Mouse (Mus musculus) heart, embryonic 11.5 days (tissue): ENCODE results near the gene Alg3. TPM values are rescaled to one million over a fixed set of nuclear protein-coding genes. Genes with fewer than 3 reads are reported as not detected.

Experiments used
- ATAC-seq: fragments of 200-750 bp; cut with Nextera tagmentation; replicated peaks from 2 replicates; pipeline ENCODE4 v1.8.0; 2017; ENCODE audit warnings: moderate library complexity; ENCODE audit not compliant: insufficient number of reproducible peaks, low FRiP score, low TSS enrichment
- H3K27ac ChIP-seq: fragments of 300-500 bp; sonication (generic); 2 replicates; pipeline ENCODE4 v1.5.1; 2014; ENCODE audit warnings: mild to moderate bottlenecking, low read depth, low read length
- H3K27me3 ChIP-seq: fragments of 300-500 bp; sonication (generic); 2 replicates; pipeline ENCODE4 v1.6.1; 2014; ENCODE audit warnings: mild to moderate bottlenecking, low read length, mixed read lengths; ENCODE audit not compliant: control insufficient read depth, insufficient read depth
- H3K36me3 ChIP-seq: fragments of 300-500 bp; sonication (generic); 2 replicates; pipeline ENCODE4 v1.6.1; 2014; ENCODE audit warnings: mild to moderate bottlenecking, low read length, moderate library complexity, mixed read lengths; ENCODE audit not compliant: control insufficient read depth, insufficient read depth
- H3K4me1 ChIP-seq: fragments of 300-500 bp; sonication (generic); 2 replicates; pipeline ENCODE4 v1.6.1; 2014; ENCODE audit warnings: low read length; ENCODE audit not compliant: control insufficient read depth, insufficient read depth
- H3K4me2 ChIP-seq: fragments of 300-500 bp; sonication (generic); 2 replicates; pipeline ENCODE4 v1.6.1; 2014; ENCODE audit warnings: mild to moderate bottlenecking, moderate library complexity
- H3K4me3 ChIP-seq: fragments of 300-500 bp; sonication (generic); 2 replicates; pipeline ENCODE4 v1.5.1; 2014; ENCODE audit warnings: low read depth, low read length
- H3K9ac ChIP-seq: fragments of 300-500 bp; sonication (generic); 2 replicates; pipeline ENCODE4 v1.6.1; 2014; ENCODE audit warnings: mild to moderate bottlenecking, low read depth, low read length, moderate library complexity
- H3K9me3 ChIP-seq: fragments of 300-500 bp; sonication (generic); replicated peaks from 2 replicates; pipeline ENCODE4 v1.6.1; 2016; ENCODE audit warnings: low read length; ENCODE audit not compliant: control insufficient read depth
- WGBS: fragments of 180-500 bp; shearing (Covaris S2); extraction: QIAGEN DNeasy Blood & Tissue Kit; methylation state at CpG from one replicate; pipeline ENCODE4 v1.1.7; 2014; ENCODE audit not compliant: insufficient replicate concordance; 5-methylcytosine and 5-hydroxymethylcytosine counted together
- microRNA counts: library from miRNA; unstranded; fragments of <30 nt; microRNA quantifications from one replicate; lab custom pipeline; 2015
- microRNA-seq: library from miRNA; unstranded; fragments of <30 nt; microRNA quantifications from one replicate; pipeline ENCODE4, GENCODE M21; 2016; ENCODE audit warnings: borderline number of aligned reads
- polyA plus RNA-seq: library from polyadenylated mRNA; unstranded; fragments of >200 nt; fragmentation: Nextera tagmentation; extraction: Ambion mirVana; gene quantifications from 2 replicates; pipeline ENCODE4 v1.2.1, GENCODE M21; 2014

The Alg3 gene
- polyA plus RNA-seq, 1 experiment from 2014 or later, result 39.5 TPM

DNA sequence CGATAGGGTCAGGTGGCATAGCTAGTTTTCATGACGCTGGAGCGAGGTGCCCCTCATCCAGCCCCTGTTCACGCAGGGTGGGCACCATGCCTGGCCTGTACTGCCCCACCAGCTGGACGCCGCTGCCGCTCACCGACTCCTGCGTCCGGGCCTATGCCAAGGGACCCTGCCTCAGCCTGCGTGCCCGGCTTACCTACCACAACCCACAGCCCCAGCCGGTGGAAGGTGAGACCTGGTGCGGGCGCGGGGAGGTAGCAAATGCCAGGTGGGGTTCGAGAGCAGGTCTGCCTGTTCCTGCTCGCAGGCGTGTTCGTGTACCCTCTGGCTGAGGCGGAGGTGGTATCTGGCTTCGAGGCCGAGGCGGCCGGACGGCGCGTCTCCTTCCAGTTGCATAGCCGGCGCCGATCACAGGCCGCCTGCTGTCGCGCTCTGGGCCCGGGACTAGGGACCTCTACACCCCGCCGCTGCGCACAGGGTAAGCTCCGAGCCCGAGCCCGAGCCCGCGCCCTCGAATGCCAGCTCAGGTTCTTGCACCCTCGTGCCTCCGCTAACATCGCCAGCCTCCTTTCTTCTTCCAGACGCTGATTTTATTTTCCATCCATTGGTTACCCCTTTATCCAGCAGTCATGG, 20.3 kb downstream of the Alg3 start:
- H3K36me3 ChIP-seq, result no peaks in the 10 kb centered on the region
- peak overlapping the region; percentile 40 for H3K4me2 ChIP-seq
- H3K27ac ChIP-seq, result no peak overlapping the region
- H3K9ac ChIP-seq, result no peak overlapping the region
- no peaks in the 10 kb centered on the region for H3K9me3 ChIP-seq
- peaks cover 12% of the 10 kb centered on the region; the same call in 1 of the 2 replicates for H3K4me1 ChIP-seq
- peak overlapping the region; percentile 55 for H3K4me3 ChIP-seq
- no peak for ATAC-seq
- peaks cover 63% of the 10 kb centered on the region for H3K27me3 ChIP-seq
- WGBS, result 3% methylated on average over 48 of the region's 48 CpGs

DNA sequence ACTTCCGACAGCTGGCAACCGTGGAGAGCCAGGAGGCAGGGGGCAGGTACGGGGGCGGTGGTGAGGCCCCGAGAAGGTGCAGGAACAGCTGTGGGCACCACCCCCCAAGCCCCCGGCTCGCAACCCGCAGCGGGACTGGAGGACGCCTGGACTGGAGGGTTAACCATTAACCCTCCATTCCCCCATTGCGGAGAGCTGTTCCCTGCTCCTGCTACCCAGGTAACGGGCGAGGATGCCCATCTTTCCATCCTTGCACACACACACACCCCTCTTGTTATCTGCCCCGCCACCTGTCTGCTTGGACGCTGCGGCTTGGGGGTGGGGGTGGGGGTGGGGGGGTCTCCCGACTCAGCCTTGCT, 20.9 kb downstream of the Alg3 start:
- no peak for ATAC-seq
- H3K4me3 ChIP-seq, result peak overlapping the region; percentile 55

DNA sequence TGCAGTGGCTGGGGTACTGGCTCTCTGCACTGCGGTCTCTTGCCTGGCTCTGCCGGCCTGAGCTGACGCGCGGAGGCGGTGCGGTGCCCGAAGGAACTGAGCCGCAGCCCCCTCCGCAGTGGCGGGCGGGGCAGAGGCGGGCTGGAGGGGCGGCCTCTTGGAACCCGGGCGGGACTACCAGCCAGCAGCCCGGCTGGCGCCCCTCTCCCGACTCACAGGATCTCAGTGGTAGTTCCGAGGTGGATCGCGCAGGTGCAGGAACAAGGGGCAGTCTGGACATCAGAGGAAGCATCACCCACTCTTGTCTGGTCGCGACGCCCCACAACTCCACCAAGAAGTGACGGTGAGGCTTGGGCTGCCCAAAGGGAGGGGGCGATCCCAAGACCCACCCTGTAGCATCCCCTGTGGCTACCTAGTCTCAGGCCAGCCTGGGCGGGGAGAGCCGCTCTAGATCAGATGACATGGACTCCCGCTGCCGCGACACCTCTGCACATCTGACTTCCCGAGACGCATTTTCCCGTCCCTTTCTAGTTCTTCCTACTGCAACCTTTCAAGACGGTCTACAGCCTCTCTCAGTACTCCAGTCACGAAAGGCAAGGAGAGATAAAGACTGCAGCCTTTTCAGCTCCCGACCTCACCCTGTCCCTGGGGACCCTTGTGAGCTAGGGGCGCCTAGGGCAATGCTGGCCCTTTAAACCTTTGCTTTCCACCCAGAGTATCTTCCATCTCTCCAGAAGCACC, 21.4 kb downstream of the Alg3 start:
- no peaks in the 10 kb centered on the region for H3K36me3 ChIP-seq
- H3K4me2 ChIP-seq, result peak overlapping the region; percentile 92
- H3K27me3 ChIP-seq, result peaks cover 59% of the 10 kb centered on the region
- WGBS, result 1% methylated on average over 39 of the region's 39 CpGs
- 0 out of 2 replicates have a peak, but pooled peaks have one; percentile 20 for ATAC-seq
- no peak overlapping the region for H3K27ac ChIP-seq
- H3K4me3 ChIP-seq, result peak overlapping the region; percentile 55
- H3K4me1 ChIP-seq, result peaks cover 12% of the 10 kb centered on the region; the same call in 1 of the 2 replicates
- no peak overlapping the region for H3K9ac ChIP-seq
- no peaks in the 10 kb centered on the region for H3K9me3 ChIP-seq

More for the DNA sequence above, 20.9 kb downstream of the Alg3 start:
- Histone ChIP-seq H3K27ac (no peak overlapping the region), H3K36me3 (no peaks in the 10 kb centered on the region), H3K4me1 (peaks cover 12% of the 10 kb centered on the region; the same call in 1 of the 2 replicates), H3K9ac (no peak overlapping the region), H3K27me3 (peaks cover 63% of the 10 kb centered on the region), H3K4me2 (peak overlapping the region; percentile 92), H3K9me3 (no peaks in the 10 kb centered on the region)
- WGBS, result 4% methylated on average over 17 of the region's 17 CpGs

DNA sequence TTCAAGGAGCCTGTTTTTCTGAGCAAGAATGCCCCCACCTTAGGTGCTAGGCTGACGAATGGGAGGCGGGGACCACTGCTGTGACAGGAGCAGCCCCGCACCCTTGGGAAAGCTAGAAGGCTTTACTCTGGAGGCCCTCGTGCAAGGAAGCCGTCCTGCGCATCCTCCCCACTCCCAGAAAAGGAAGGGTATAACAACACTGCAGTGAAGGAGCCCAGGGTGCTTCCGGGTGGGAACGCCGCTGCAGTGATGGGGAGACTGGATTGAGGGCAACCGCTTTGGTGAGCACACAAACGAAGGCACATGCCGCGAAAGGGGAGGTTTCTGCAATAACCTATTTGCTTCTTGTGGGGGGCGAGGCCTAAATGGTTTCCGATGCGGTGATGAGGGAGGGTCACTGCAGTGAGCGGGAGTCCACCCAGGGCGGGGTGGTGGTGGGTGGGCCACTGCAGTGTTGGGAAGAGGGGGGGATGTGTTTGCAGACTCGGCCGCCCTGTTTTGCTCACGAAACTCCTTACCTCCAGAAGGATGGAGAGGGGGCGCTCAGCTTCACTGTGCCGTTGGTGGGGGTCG, 22.1 kb downstream of the Alg3 start, which contains the start of gene Vwa5b2:
Gene Vwa5b2 (plus strand): TSS at position 106 of the 573 bp plus-strand sequence.
- Histone ChIP-seq H3K4me1 (peaks cover 12% of the 10 kb centered on the region; the same call in 1 of the 2 replicates), H3K27ac (no peak within 1 kb of the TSS), H3K9me3 (no peaks in the 10 kb centered on the region), H3K9ac (peak within 1 kb of the TSS; percentile 28; the same call in 1 of the 2 replicates), H3K27me3 (peaks cover 55% of the 10 kb centered on the region), H3K36me3 (no peaks in the 10 kb centered on the region), H3K4me3 (peak within 1 kb of the TSS; percentile 55), H3K4me2 (peak within 1 kb of the TSS; percentile 92)
- 0 out of 2 replicates have a peak, but pooled peaks have one; percentile 11 for ATAC-seq
- WGBS, result under 1% methylated on average over 24 of the region's 24 CpGs

DNA sequence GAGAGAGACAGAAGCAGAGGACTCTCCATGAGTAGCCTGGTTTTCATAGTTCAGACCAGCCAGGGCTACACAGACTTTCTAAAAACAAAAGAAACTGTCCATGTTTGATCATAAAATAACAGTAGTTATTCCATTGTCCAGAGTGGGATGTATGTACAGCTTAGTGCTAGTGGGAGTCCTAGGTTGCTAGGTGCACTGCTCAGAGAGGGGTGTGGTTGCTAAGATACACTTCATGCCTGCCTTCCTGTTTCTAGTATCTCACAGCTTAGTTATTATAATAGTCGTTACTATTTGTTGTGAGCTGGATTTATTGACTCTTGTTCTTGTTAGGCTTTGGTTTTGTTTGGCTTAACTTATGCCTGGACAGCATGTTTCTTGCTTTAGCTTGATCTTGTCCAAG, 46.5 kb downstream of the Alg3 start:
- peaks cover 24% of the 10 kb centered on the region for H3K36me3 ChIP-seq
- no peak for ATAC-seq
- 73% methylated on average over 1 of the region's 1 CpGs for WGBS

DNA sequence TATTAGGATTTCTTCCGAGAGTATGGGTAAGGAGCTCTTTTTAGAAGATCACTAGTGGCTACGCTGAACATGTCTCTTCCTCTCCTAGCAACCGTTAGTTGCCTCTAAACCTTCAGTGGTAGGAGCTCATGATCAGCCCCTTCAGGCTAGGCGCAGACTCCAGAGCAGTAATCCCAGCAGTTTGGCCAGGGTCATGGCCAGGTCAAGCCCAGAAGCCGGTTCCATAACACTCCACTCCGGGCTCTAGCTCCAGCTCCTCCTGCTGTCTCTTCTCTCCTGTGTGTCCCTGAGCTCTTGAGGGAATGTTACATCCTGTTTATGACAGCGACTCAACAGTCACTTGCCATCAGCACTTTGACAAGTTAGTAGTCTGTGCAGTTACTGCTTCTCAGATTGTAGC, 54.2 kb downstream of the Alg3 start:
- Histone ChIP-seq H3K4me3 (no peak overlapping the region), H3K27ac (no peak overlapping the region), H3K9me3 (no peaks in the 10 kb centered on the region), H3K4me1 (no peaks in the 10 kb centered on the region), H3K27me3 (no peaks in the 10 kb centered on the region), H3K36me3 (peaks cover 47% of the 10 kb centered on the region), H3K9ac (no peak overlapping the region), H3K4me2 (no peak overlapping the region)
- WGBS, result 68% methylated on average over 7 of the region's 7 CpGs
- ATAC-seq, result no peak

More for the DNA sequence above, 46.5 kb downstream of the Alg3 start:
- H3K27ac ChIP-seq, result no peak overlapping the region
- H3K27me3 ChIP-seq, result no peaks in the 10 kb centered on the region
- no peak overlapping the region for H3K9ac ChIP-seq
- H3K9me3 ChIP-seq, result no peaks in the 10 kb centered on the region
- no peak overlapping the region for H3K4me3 ChIP-seq
- no peaks in the 10 kb centered on the region for H3K4me1 ChIP-seq
- no peak overlapping the region for H3K4me2 ChIP-seq

MicroRNAs within 50 kb of the gene (microRNA counts, 519-probe panel; counts per million panel counts)
- 4,758 counts per million, percentile 43 among the panel's probes with 10 or more counts for microRNA mmu-miR-1224 (lab: Ali Mortazavi, UCI)

Small RNA genes lying within 50 kb of the gene (microRNA-seq; reads per million reads assigned to microRNA genes)
- 0.47 reads per million for gene Mir1224

Other genes starting within 250 kb of the Alg3 start
- gene Abcc5, start 185.3 kb downstream of the Alg3 start, polyA plus RNA-seq, result 54.6 and 66.1 TPM in 2 replicates
- gene Eif2b5, start 112.9 kb downstream of the Alg3 start, polyA plus RNA-seq, result 83.3 and 96.1 TPM in 2 replicates
- 32.2 and 34.8 TPM in 2 replicates for gene Dvl3, start 94.8 kb downstream of the Alg3 start, polyA plus RNA-seq
- gene Ap2m1, start 76.3 kb downstream of the Alg3 start, polyA plus RNA-seq, result 490 and 502 TPM in 2 replicates
- gene Abcf3, start 63.2 kb downstream of the Alg3 start, polyA plus RNA-seq, result 41.4 and 44.9 TPM in 2 replicates
- 0.08 and 0.20 TPM in 2 replicates for gene Vwa5b2, start 22.3 kb downstream of the Alg3 start, polyA plus RNA-seq
- gene Eef1akmt4, start 142 bp downstream of the Alg3 start, polyA plus RNA-seq, result 26.6 and 28.0 TPM in 2 replicates
- 0.10 TPM in 1 of 2 replicates, not detected in the other for gene Gm49333, start 125 bp downstream of the Alg3 start, polyA plus RNA-seq
- 0.84 and 0.96 TPM in 2 replicates for gene Camk2n2, start 9.6 kb upstream of the Alg3 start, polyA plus RNA-seq
- 1.3 and 1.6 TPM in 2 replicates for gene Ece2, start 18.1 kb upstream of the Alg3 start, polyA plus RNA-seq
- 275 and 327 TPM in 2 replicates for gene Psmd2, start 39.9 kb upstream of the Alg3 start, polyA plus RNA-seq
- gene Eif4g1, start 56.6 kb upstream of the Alg3 start, polyA plus RNA-seq, result 117 and 133 TPM in 2 replicates
- 2.6 and 4.9 TPM in 2 replicates for gene Fam131a, start 81.5 kb upstream of the Alg3 start, polyA plus RNA-seq
- gene Polr2h, start 105.9 kb upstream of the Alg3 start, polyA plus RNA-seq, result 65.0 and 65.9 TPM in 2 replicates
- 5.7 and 6.7 TPM in 2 replicates for gene Clcn2, start 106.0 kb upstream of the Alg3 start, polyA plus RNA-seq
- 0.21 and 0.42 TPM in 2 replicates for gene Chrd, start 121.4 kb upstream of the Alg3 start, polyA plus RNA-seq
- 0.49 TPM in 1 of 2 replicates, not detected in the other for gene Thpo, start 122.8 kb upstream of the Alg3 start, polyA plus RNA-seq